Mouse (Mus musculus): ENCODE data around the gene BC049352.

The BC049352 gene

DNA sequence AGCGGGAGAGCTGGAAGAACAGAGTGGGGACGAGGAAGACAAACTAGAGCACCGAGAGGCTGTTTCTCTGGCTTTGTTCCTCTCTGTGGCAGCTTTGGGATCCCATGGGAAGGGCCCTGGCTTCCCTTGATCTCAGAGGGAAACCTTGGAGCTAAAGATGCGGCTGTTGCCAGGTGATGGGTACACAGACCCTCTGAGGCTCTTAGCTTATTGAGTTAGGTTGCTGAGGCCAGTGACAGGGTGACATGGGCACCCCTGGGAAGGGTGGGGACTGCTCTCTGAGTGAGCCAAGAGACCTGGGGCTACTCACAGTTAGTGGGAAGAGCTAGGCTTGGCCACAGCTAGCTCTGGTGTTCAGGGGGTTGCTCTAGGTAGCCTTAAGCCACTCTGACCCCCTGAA, 13.7 kb downstream of the BC049352 start:
- no peak for DNase-seq

- DNase-seq, result no peak
These were observed 14.5 kb downstream of the BC049352 start for GRCm38 (mm10) chr9:45196125-45196830.

DNA sequence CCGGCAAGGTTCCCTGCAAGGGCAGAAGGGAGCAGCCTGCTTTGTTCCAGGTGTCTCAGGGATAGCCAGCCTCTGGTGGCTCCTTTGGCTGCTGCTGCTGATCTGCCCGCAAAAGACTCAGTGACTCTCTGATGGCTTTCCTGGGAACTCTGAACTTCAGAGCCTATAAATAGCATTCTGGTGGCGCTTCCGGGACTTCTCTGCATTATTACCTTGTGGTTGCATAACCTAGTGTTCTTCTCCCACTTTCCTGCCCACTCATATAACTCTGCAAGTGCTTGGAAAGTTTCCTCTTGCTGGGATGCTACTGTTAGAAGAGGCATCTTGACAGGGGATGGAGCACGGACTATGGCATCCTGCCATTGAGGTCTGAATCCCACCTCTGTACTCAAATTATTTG, 15.7 kb downstream of the BC049352 start:
- no peak for DNase-seq

DNA sequence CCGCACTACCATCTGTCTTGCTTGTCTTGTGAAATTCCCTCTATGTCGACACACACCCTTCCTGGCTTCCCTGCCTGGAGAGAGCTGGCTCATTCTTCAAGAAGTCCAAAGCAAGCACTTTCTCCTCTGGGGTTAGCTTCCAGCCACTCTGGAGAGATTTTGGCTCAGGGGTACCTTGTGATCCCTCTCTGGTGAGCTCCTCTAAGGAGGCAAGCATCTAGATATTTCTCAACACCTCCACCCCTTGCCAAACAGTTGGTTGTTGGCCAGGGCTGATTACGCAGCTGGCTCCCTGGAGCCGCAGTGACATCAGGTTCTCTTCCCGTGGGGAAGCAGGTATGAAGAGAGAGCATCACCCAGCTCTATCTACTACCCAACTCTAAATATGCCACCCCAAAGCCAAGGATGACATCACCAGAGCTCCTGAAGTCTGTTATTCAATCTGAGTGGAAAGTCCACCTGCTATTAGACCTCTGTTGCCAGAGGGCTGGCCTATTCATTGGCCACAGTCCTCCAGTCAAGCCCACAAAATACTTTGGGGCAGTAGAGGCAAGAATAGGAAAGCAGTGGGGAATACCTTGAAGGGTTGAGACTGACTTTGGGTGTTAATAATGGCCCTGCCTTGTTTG, 19.6 kb downstream of the BC049352 start:
- no peak for DNase-seq

GRCm38 (mm10) chr9:45202021-45202798, 20.4 kb downstream of the BC049352 start:
- no peak for DNase-seq

DNA sequence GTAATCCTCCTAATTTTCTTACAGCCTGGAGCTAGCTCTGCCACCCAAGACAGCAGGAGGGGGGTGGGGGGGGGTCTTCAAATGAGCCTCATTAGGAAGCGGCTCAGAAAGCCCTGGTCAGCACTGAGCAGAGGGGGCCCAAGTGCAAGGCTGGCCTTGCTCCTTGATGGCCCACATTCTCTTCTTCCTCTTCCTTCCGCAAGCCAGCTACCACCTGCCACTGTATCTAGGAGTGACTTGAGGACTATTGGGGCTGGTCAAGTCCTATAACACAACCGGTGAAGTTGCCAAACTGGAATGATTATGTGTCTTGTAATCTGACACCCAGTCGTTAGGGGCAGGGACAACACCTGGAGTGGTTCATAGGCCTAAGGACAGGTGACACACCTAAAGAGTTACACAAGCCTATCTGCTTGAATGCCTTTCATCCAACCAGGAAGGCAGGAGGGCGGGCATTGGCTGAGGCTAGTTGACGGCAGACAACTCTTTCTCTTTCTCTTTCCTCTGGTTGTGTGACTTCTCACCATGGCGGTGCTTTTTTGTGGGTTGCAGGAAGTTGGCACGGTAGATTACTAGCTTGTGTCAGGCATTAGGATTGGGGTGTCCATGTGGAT, 22.1 kb downstream of the BC049352 start, which contains the start of gene Tmprss4:
Tmprss4 (minus strand) TSS at position 296 of the 614 bp plus-strand sequence.
- DNase-seq, result no peak

DNA sequence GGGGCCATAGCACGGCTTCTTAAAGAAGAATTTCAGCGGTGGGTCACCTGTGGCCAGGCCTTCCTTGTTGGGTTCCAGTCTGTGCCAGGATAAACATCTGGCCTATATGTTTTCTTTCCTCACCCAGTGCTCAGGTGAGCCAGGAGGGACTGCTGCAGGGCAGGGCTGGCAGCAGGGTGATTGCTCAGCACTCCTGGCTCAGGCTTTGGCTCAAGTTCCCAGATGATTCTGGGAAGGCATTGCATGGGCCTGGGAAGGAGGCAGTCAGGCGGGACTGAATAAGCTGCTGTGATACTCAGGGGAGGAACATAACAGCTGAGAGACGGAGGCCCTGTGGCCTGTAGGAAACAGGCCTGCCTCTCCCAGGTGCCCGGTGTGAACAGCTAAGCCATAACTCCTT, 23.3 kb downstream of the BC049352 start:
- DNase-seq, result no peak

DNA sequence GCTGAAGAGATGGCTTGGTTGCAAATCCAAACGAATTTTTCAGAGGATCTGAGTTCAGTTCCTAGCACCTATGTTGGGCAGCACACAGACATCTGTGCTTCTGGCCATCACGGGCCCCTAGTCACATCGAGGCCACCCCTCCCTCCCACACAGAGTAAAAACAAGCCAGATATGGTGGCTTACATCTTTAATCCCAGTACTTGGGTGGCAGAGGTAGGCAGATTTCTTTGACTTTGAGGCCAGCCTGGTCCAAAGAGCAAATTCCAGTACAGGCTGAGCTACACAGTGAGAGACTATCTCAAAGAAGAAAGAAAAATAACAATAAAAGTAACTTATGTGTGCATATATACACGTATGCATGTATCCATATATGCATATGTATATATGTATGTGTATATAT, 24.3 kb downstream of the BC049352 start:
- DNase-seq, result no peak

DNA sequence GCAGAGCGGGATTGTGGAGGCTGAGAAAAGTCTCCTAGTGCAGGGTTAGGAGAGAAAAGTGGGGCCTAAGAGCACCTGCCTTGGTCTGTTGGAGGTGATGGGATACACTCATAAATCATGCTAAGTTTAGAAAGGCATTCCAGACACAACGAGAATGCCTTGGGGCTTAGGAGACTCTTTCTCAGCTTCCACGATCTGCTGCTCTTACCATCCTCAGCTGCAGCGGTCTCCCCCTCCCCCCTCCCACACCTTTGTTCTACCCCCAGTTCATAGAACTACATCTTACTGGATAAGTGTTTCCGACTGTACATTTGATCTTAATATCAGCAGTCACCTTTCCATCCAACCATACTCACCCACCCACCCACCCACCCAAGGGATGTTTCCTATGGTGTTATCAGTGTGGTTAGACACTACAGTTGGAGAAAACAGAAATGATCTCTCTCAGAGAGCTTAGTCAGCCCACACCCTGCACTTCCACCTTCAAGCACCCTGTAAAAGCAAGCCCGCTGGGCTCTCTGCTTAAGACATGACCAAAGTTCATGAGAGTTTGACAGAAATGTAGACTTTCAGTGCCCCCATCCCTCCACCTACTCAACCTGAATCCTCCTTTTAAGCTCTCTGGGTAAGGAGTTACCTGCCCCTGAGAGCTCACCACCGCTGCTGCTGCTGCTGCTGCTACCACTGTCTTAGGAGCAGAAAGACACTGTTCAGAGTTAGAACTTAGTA, 25.4 kb downstream of the BC049352 start:
- no peak for DNase-seq

DNA sequence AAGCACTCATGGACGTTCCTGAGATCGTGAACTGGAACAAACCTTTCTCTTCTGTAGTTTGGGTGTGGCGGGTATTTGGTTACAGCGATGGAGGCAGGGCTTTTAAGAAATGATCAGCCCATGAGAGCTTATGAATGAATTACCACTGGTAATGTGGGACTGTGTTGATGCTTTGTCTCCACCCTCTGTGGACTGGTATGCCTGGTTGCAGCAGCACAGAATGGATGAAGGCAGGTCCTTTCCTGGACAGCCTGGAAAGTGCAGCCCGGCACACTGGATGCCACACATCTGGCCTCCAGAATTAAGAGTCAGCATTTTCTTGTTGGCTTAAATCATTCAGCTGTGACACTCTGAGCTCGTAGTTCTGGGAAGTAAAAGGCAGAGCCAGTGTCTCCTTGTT, 30.2 kb downstream of the BC049352 start:
- DNase-seq, result no peak

- no peak for DNase-seq
These were observed 33.8 kb downstream of the BC049352 start for GRCm38 (mm10) chr9:45215526-45216179.

DNA sequence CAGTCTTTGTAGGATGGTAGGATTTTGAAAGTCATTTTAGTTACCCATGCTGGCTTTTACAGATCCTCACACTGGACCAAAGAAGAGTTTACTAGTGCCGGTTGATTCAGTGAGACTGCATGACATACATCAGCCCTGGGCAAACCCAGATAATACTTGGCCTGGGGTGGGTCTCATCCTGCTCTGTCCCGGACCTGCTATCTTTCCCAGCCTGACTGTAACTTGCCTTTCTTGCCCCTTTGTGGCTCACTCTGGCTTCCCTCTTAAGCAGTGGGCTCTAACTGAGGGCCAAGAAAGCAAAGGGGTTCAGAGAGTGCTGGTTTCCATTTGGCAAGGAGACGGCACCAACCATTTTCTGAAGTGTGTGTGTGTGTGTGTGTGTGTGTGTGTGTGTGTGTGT, 37.8 kb downstream of the BC049352 start:
- DNase-seq, result no peak

DNA sequence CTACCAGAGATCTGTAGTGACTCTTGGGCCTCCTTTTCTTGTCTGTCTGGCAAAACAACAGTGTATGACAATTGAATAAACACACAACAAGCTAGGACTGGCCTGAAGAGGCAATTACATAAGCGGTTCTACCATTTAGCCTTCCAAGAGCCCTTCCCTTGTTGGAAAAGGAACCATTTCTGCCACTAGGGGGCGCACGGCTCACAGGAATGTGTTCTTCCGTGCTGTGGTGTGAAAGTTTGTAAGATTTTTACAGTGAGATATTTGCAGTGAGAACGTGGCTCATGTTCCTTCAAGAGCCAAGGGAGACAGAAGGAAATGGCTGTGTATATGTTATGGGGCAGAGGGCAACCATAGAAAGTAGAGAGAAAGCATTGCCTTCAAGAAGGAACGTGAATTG, 39.8 kb downstream of the BC049352 start:
- DNase-seq, result peak; percentile 98

DNA sequence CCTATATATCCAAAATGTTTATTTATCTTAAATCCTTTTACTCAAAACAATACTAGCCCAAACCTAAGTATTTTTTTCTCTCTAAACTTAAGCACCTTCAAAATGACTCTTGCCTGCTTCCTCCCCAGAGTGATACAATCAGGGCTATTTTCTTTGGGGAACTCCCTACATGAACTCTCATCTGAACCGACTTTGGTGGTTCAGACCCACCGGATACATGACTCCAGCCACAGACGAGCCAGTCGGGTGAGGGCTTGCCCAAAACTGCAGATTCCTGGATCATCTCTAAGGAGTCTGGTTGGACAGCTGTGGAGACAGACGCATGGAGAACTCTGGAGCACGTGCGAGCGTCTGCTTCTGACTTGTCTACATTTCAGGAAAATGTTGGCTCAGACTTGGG, 47.6 kb downstream of the BC049352 start:
- peak; percentile 45 to 53 for DNase-seq

DNA sequence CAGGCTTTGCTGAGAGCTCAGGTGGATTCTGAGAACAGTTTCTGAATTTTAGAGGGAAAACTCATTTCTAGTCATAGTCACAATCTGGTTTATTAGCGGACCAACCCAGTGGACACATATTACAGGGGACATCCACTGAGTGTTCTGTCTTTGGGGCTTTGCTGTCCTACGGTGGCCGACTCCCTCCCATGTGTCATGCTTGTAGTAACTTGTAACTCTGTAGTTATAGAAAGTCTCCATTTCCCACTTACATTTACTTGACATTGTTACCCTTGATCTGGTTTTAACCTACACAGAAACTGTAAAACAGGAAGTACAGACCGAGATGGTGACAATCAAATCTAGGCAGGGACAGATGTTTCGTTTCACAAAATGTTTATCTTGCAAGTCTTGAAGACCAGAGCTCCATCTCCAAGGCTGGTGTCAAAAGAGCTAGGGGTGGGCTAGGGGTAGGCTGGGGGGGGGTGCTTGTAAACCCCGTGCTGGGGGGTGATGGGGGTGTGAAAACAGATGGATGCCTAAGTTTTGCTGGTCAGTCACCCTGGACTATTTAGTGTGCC, 53.9 kb downstream of the BC049352 start:
- DNase-seq, result peak; percentile 48 to 51

DNA sequence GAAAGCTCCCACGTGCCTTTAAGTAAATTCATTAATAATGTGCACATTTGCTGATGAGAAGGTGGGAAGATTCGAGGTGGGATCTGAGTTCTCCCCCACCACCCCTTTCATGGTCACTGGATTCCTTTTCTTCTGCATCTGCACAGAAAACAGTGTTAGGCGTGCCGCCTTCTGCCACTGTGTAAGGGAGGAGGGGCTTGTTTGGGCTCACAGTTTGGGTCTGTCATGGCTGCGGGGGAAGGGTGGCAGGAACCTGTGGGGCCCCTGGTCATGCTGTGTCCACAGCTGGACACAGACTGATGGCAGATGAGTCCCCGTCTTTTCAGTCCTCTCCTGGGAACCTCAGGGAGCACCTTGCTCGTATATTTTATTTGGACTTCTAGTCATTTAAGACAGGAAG, 54.9 kb downstream of the BC049352 start:
- DNase-seq, result no peak

- peak; percentile 62 to 71 for DNase-seq
These were observed 59.6 kb downstream of the BC049352 start for GRCm38 (mm10) chr9:45241397-45241796.

DNA sequence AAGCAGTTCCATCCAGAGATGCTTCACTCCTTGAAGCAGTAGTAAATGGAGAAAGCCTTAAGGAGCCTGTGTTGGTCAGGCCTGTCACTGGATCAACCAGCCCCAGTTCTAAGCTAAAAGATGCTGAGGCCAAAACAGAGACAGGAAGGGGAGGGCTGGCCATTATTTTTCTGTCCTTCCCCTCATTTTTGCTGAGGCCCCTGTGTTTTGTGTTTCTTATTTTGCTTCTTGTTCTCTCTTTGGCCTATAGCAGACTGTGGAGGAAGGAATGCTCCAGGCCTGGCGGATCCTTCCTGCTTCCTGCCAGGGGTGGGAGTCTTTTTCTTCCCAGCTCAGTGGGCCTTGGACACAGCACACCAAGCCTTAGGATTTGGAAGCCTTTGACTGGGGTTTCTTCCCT, 63.6 kb downstream of the BC049352 start:
- no peak for DNase-seq

DNA sequence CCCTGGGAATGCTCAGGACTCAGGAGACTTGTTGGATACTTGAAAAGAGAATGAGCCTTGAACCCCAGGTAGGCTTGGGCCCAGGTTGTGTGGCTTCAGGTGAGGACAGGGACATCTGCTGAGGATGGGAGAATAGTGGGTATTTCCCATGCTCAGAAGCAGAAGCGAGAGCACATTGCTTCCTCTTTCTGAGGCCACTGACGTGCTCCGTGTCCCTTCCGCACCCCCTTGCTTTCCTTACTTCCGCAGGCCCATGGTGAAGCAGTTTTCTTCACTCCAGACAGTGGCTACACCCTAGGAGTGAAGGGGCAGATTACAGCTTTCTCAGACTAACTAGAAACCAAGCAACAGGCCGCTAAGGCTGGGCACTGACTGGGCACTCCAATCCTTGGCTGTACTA, 64.3 kb downstream of the BC049352 start:
- peak; percentile 86 to 90 for DNase-seq

DNA sequence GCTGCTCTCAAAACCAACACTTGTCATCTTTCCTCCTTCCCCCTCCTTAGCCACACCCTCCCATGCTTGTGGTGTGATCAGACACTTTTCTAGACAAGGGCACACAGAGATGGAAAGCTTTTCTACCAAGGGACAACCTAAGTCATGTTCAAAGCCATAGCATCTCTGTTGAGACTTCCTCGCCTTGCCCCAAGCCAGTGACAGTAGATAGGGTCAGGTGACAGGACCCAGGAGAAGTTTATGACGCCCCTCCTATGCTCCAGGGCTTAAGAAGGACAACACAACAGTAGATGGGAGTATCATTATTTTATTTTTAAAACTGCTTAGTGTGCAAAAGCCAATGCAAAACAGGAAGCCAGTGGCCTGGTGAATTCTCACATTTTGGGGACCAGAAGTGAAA, 65.7 kb downstream of the BC049352 start:
- DNase-seq, result peak; percentile 61 to 64

DNA sequence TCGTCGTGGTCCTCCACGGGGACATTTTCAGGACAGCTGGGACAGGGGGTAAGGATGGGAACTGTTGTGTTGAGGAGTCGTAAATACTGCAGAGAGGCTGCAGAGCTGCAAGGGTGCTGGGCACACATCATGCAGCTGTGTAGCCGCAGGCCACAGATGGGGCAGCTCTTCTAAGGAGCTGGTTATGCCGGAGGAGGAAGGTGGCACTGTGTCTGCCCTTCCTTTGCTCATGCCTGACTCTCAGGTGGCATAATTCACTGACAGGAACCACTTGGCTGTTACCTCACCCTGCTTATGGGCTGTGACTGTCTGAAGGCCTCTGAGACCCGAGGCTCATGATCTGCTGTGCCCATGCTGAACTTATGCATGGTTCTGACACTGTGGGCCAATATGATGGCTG, 68.5 kb downstream of the BC049352 start:
- no peak for DNase-seq

- no peak for DNase-seq
These were observed 69.5 kb downstream of the BC049352 start for GRCm38 (mm10) chr9:45251281-45251680.

All from B cell, adult 2 months (primary cell).